Mouse (Mus musculus) testis, adult 2 months (tissue): ENCODE measurements at regions not wholly inside any gene's neighbourhood (a gene's known extent, or its start where the extent isn't known, plus 50 kb on each side); places are given as distances from the start of the nearest gene placed in this dataset.

Source experiments
- CTCF ChIP-seq: fragments of 200-500 bp; IDR thresholded peaks from 2 replicates; pipeline ENCODE4 v1.5.1; 2012; ENCODE audit warnings: low read depth, mild to moderate bottlenecking, inconsistent platforms, low read length, moderate library complexity; ENCODE audit not compliant: control insufficient read depth, insufficient read depth, insufficient replicate concordance
- POLR2A ChIP-seq: fragments of 200-500 bp; IDR thresholded peaks from 2 replicates; pipeline ENCODE4 v1.6.1; 2012; ENCODE audit warnings: low read depth, mild to moderate bottlenecking, inconsistent platforms, low read length, moderate library complexity; ENCODE audit not compliant: control insufficient read depth

DNA sequence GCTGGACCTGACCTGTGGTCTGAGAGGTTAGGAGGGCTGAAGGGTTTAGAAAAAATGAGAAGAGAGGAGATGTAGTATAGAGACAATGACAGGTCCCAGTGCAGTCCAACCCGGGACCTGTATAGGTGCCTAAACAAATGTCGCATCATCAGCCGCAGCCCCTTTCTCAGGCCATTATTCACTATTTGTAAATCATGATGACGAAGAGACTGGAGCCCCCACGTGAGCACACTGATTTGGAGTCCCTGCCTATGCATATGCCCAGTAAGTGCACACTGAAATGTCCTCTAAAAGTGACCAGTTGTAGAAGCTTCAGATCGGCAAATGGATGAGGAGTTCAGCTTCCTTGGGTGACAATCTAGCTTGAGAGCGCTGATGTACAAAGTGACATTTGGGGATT lies 96.2 kb upstream of the Mpp6 start:
- TF ChIP-seq CTCF (no peak), POLR2A (no peak)
